ENCODE assay signal across 8 mouse cellular contexts in the genomic region with DNA sequence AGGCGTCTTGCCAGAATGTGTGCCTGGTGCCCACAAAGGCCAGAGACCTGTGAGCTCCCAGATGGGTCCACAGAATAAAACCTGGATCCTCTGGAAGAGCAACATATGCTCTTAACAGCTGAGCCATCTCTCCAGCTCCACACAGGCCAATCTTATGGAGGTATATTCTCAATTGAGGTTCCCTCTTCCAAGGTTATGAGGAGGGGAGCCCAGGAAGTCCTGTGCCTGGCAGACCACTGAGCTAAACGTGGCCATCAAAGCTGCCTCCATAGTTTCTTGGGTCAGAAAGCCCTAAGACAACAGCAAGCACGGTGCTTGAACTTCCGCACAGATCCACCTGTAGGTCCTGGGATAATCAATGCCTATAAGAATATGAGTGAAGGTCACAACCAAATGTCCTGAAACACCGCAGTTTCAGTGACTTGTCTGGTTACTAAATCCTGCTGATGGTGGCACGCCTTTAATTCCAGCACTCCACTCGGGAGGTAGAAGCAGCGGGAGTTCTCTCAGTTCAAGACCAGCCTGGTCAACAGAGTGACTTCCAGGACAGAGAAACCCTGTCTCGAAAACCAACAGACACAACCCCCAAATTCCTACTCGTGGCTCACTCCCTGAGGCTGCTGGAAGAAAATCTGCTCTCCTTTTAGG. TPM values are rescaled to one million over a fixed set of nuclear protein-coding genes. Genes with fewer than 3 reads are reported as not detected.
A peak's percentile ranks its signal among the peaks of the same experiment; 100 is the strongest.
DNase-seq lines count a peak whose midpoint lies in the region; ATAC-seq and TF ChIP-seq lines count a peak whose summit lies in the region.

No protein-coding gene starts in this region.

- ATAC-seq in kidney, embryonic 14.5 days (ENCODE audit: low FRiP score, low TSS enrichment): no peak
- no peak for ATAC-seq in midbrain, embryonic 12.5 days (ENCODE audit: low FRiP score, low read depth)

- peaks cover 12% of the 10 kb centered on the region; the same call in 1 of the 2 replicates for H3K4me1 ChIP-seq in kidney, embryonic 14.5 days (ENCODE audit: control insufficient read depth, insufficient read depth, low read length)
- peaks cover 1% of the 10 kb centered on the region; the same call in 1 of the 2 replicates for H3K4me1 ChIP-seq in bone marrow, adult 2 months (ENCODE audit: control insufficient read depth, insufficient read depth, low read length)
- peaks cover 26% of the 10 kb centered on the region for H3K4me1 ChIP-seq in hindbrain, embryonic 10.5 days (replicated peaks)
- H3K4me1 ChIP-seq in midbrain, embryonic 12.5 days: peaks cover 19% of the 10 kb centered on the region

- peak overlapping the region; percentile 91 for H3K9ac ChIP-seq in kidney, embryonic 14.5 days (ENCODE audit: low read depth, low read length)
- H3K9ac ChIP-seq in midbrain, embryonic 12.5 days (replicated peaks): peak overlapping the region; percentile 92

- WGBS in kidney, embryonic 14.5 days: 31% methylated on average over 10 of the region's 10 CpGs
- 32% methylated on average over 10 of the region's 10 CpGs for WGBS in bone marrow, adult 2 months
- WGBS in hindbrain, embryonic 10.5 days: 31% methylated on average over 10 of the region's 10 CpGs
- 33% methylated on average over 10 of the region's 10 CpGs for WGBS in midbrain, embryonic 12.5 days

- H3K4me2 ChIP-seq in kidney, embryonic 14.5 days (replicated peaks; ENCODE audit: low read depth, low read length): peak overlapping the region; percentile 65
- H3K4me2 ChIP-seq in midbrain, embryonic 12.5 days (replicated peaks): peak overlapping the region; percentile 96

- H3K27me3 ChIP-seq in kidney, embryonic 14.5 days (ENCODE audit: control insufficient read depth, insufficient read depth, low read length): no peaks in the 10 kb centered on the region
- no peaks in the 10 kb centered on the region for H3K27me3 ChIP-seq in hindbrain, embryonic 10.5 days (ENCODE audit: insufficient read depth, poor library complexity, severe bottlenecking)
- H3K27me3 ChIP-seq in midbrain, embryonic 12.5 days: no peaks in the 10 kb centered on the region

- DNase-seq in kidney, postnatal 4 days: no peak
- DNase-seq in hindbrain, embryonic 10.5 days (ENCODE audit: low spot score): no peak
- no peak for DNase-seq in adipocyte (ENCODE audit: low spot score)
- DNase-seq in spleen, adult 18-20 months: no peak
- DNase-seq in kidney, postnatal 14 days: no peak

- H3K4me3 ChIP-seq in kidney, embryonic 14.5 days (ENCODE audit: low read length): peak overlapping the region; percentile 98
- peak overlapping the region; percentile 61 for H3K4me3 ChIP-seq in bone marrow, adult 2 months (replicated peaks; ENCODE audit: control insufficient read depth, low read depth, low read length)
- H3K4me3 ChIP-seq in hindbrain, embryonic 10.5 days: peak overlapping the region; percentile 97
- peak overlapping the region; percentile 96 for H3K4me3 ChIP-seq in midbrain, embryonic 12.5 days

- no peak for TF ChIP-seq POLR2A in bone marrow, adult 2 months (IDR thresholded peaks at IDR 0.05; ENCODE audit: borderline replicate concordance, control insufficient read depth, low read depth, low read length)

- no peaks in the 10 kb centered on the region for H3K36me3 ChIP-seq in kidney, embryonic 14.5 days (ENCODE audit: control insufficient read depth, insufficient read depth, low read length)
- peaks cover 5% of the 10 kb centered on the region; the same call in 1 of the 2 replicates for H3K36me3 ChIP-seq in hindbrain, embryonic 10.5 days
- H3K36me3 ChIP-seq in midbrain, embryonic 12.5 days: no peaks in the 10 kb centered on the region

- 0 out of 2 replicates have a peak overlapping the region, but pooled peaks have one; percentile 2 for H3K27ac ChIP-seq in kidney, embryonic 14.5 days (ENCODE audit: low read depth, low read length)
- no peak overlapping the region for H3K27ac ChIP-seq in bone marrow, adult 2 months (ENCODE audit: control insufficient read depth, insufficient read depth, low read depth, low read length, poor library complexity)
- H3K27ac ChIP-seq in hindbrain, embryonic 10.5 days: peak overlapping the region; percentile 90
- no peak overlapping the region for H3K27ac ChIP-seq in midbrain, embryonic 12.5 days (replicated peaks)

- H3K9me3 ChIP-seq in kidney, embryonic 14.5 days (ENCODE audit: control insufficient read depth, low read length): no peaks in the 10 kb centered on the region
- H3K9me3 ChIP-seq in hindbrain, embryonic 10.5 days: no peaks in the 10 kb centered on the region
- no peaks in the 10 kb centered on the region for H3K9me3 ChIP-seq in midbrain, embryonic 12.5 days

- no peak for TF ChIP-seq CTCF in bone marrow, adult 2 months (IDR thresholded peaks at IDR 0.05; ENCODE audit: control insufficient read depth, insufficient read depth, low read length)

RNA-seq across cellular contexts. Expression of gene Klhdc4, which starts 0.9 kb away (rescaled TPM):
- polyA plus RNA-seq in kidney, embryonic 14.5 days (2014; fragmentation: Nextera tagmentation; extraction: Ambion mirVana): 35.7 and 44.4 TPM in 2 replicates
- polyA plus RNA-seq in bone marrow, adult 2 months (2011; ENCODE audit: insufficient read depth, insufficient read length, low replicate concordance, missing spikeins): 49.4 and 56.2 TPM in 2 replicates
- polyA plus RNA-seq in hindbrain, embryonic 10.5 days (2016; fragmentation: Nextera tagmentation; extraction: Ambion mirVana): 60.6 and 66.1 TPM in 2 replicates
- polyA plus RNA-seq in midbrain, embryonic 12.5 days (2016; fragmentation: Nextera tagmentation; extraction: Ambion mirVana): 49.3 and 50.4 TPM in 2 replicates

Comparison
In these comparisons a context has a peak if more than half of its experiments do, and no peak if none do; other contexts are left out.
1. H3K27ac ChIP-seq: peak in kidney, embryonic 14.5 days (single experiment) and hindbrain, embryonic 10.5 days (single experiment); none in bone marrow, adult 2 months (single experiment) and midbrain, embryonic 12.5 days (single experiment).
2. Peak in every context shown above with its lines, with median percentiles within 50 percentile points of each other: H3K4me3 ChIP-seq.